Mouse (Mus musculus): ENCODE results near the gene Lrrfip2. TPM values are rescaled to one million over a fixed set of nuclear protein-coding genes. Genes with fewer than 3 reads are reported as not detected.

Gene Lrrfip2
- polyA plus RNA-seq, 1 experiment: 5.3 TPM

DNA sequence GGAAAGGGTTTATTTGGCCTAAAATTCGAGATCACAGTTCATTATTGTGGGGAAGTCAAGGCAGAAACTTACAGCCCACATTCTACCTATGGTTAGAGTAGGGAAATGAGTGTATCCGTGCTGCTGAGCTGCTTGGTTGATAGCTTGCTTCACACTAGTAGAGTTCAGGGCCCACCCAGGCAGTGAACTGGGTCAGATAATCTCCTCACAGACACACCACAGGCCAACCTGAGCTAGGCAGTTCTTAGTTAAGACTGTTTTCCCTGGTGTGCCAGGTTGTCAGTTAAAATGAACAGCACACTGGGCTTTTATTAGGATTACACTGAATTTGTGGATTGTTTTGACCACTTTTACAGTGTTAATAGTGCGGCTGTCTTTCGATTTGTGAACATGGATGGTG is 9.3 kb downstream of the Lrrfip2 start:
- no peak for TF ChIP-seq POLR2A (IDR thresholded peaks at IDR 0.05; ENCODE audit: low read depth, low read length)
- no peak for TF ChIP-seq CTCF (IDR thresholded peaks at IDR 0.05; ENCODE audit: extremely low read depth, insufficient read depth, insufficient read length, insufficient replicate concordance)
- Histone ChIP-seq H3K27me3 (ENCODE audit: control insufficient read depth, insufficient read depth, low read length) (no peaks in the 10 kb centered on the region), H3K4me3 (ENCODE audit: extremely low read depth, insufficient read depth, insufficient read length) (no peak overlapping the region), H3K36me3 (ENCODE audit: control insufficient read depth, insufficient read depth, low read length) (no peaks in the 10 kb centered on the region), H3K27ac (ENCODE audit: insufficient read depth, low read length) (no peak overlapping the region), H3K4me1 (ENCODE audit: control insufficient read depth, insufficient read depth, insufficient read length) (peaks cover 2% of the 10 kb centered on the region; the same call in 1 of the 2 replicates)
- DNase-seq (ENCODE audit: low read depth in 1 of 2, low spot score in 2 of 2): no peak
- WGBS: 76% methylated on average over 4 of the region's 4 CpGs

DNA sequence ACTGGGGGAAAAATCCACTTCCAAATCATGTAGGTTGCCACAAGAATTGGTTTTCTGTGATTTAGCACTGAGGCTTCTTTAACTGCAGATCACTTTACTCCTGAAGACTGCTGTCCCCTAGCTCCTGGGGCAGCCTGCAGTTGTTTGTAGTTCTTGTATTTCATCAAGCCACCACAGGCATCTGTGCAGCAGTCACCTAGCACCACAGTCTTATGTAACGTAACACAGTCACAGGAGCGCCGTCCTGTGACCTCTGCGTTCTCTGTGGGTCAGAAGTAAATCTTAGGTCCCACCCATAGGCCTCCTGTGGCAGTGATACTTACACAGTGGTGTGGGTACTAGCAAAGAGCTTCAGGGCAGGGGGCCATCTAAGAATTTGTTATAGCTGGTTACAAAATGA is 10.4 kb downstream of the Lrrfip2 start:
- no peak overlapping the region for H3K4me3 ChIP-seq (ENCODE audit: extremely low read depth, insufficient read depth, insufficient read length)
- no peak for DNase-seq (ENCODE audit: low read depth in 1 of 2, low spot score in 2 of 2)
- peaks cover 2% of the 10 kb centered on the region; the same call in 1 of the 2 replicates for H3K4me1 ChIP-seq (ENCODE audit: control insufficient read depth, insufficient read depth, insufficient read length)
- WGBS: 82% methylated on average over 4 of the region's 4 CpGs
- H3K27me3 ChIP-seq (ENCODE audit: control insufficient read depth, insufficient read depth, low read length): no peaks in the 10 kb centered on the region
- H3K27ac ChIP-seq (ENCODE audit: insufficient read depth, low read length): no peak overlapping the region
- no peak for TF ChIP-seq POLR2A (IDR thresholded peaks at IDR 0.05; ENCODE audit: low read depth, low read length)
- TF ChIP-seq CTCF (IDR thresholded peaks at IDR 0.05; ENCODE audit: extremely low read depth, insufficient read depth, insufficient read length, insufficient replicate concordance): no peak
- no peaks in the 10 kb centered on the region for H3K36me3 ChIP-seq (ENCODE audit: control insufficient read depth, insufficient read depth, low read length)

DNA sequence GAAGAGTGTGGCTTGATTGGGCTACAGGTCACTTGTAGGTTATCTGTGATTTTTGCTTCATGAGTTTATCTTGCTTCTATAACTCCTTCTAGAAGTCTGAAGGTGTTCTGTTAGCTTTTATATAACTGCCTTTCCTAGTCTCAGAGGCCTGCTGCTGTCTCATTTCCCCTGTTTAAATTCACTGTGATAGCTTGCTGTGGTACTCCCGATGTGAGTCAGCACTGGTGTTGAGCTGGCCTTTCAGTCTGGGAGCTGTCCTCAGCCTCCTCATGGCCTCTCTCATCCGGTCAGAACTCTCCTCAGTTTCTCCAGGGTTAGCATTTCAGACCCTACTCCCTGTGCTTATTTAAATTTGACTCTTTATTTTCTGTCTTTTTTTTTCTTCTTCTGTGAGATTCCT is 12.7 kb downstream of the Lrrfip2 start:
- no peaks in the 10 kb centered on the region for H3K27me3 ChIP-seq (ENCODE audit: control insufficient read depth, insufficient read depth, low read length)
- H3K4me1 ChIP-seq (ENCODE audit: control insufficient read depth, insufficient read depth, insufficient read length): peaks cover 2% of the 10 kb centered on the region; the same call in 1 of the 2 replicates
- H3K4me3 ChIP-seq (ENCODE audit: extremely low read depth, insufficient read depth, insufficient read length): no peak overlapping the region
- WGBS: 47% methylated on average over 2 of the region's 2 CpGs
- no peaks in the 10 kb centered on the region for H3K36me3 ChIP-seq (ENCODE audit: control insufficient read depth, insufficient read depth, low read length)
- no peak for DNase-seq (ENCODE audit: low read depth in 1 of 2, low spot score in 2 of 2)
- H3K27ac ChIP-seq (ENCODE audit: insufficient read depth, low read length): no peak overlapping the region
- TF ChIP-seq POLR2A (IDR thresholded peaks at IDR 0.05; ENCODE audit: low read depth, low read length): no peak
- TF ChIP-seq CTCF (IDR thresholded peaks at IDR 0.05; ENCODE audit: extremely low read depth, insufficient read depth, insufficient read length, insufficient replicate concordance): no peak

DNA sequence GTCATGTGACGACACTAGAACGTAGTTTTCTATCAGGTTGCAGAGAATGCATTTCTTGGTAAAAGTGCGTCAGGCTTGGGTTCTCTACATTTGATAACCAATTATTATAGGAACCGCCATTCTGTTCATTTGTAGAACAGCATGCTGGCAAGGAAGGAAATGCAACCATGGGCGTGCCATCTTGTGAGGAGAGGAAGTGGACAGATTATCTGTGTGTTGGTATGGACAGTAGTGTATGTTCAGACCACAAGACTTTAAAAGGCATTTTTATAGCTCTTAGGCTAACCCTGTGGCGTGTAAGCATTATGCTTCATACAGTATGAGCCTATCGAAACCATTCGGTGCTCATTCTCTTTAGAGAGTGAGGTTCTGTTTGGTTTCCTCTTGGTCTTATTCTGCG is 20.8 kb downstream of the Lrrfip2 start:
- Histone ChIP-seq H3K27me3 (ENCODE audit: control insufficient read depth, insufficient read depth, low read length) (no peaks in the 10 kb centered on the region), H3K36me3 (ENCODE audit: control insufficient read depth, insufficient read depth, low read length) (0 out of 2 replicates have a peak, but pooled peaks cover 3% of the 10 kb centered on the region), H3K4me1 (ENCODE audit: control insufficient read depth, insufficient read depth, insufficient read length) (peaks cover 3% of the 10 kb centered on the region; the same call in 1 of the 2 replicates), H3K27ac (ENCODE audit: insufficient read depth, low read length) (no peak overlapping the region), H3K4me3 (ENCODE audit: extremely low read depth, insufficient read depth, insufficient read length) (no peak overlapping the region)
- DNase-seq (ENCODE audit: low read depth in 1 of 2, low spot score in 2 of 2): no peak
- WGBS: 70% methylated on average over 9 of the region's 9 CpGs
- TF ChIP-seq POLR2A (IDR thresholded peaks at IDR 0.05; ENCODE audit: low read depth, low read length) (no peak), CTCF (IDR thresholded peaks at IDR 0.05; ENCODE audit: extremely low read depth, insufficient read depth, insufficient read length, insufficient replicate concordance) (no peak)

- H3K36me3 ChIP-seq (ENCODE audit: control insufficient read depth, insufficient read depth, low read length): 0 out of 2 replicates have a peak, but pooled peaks cover 3% of the 10 kb centered on the region
- H3K27ac ChIP-seq (ENCODE audit: insufficient read depth, low read length): no peak overlapping the region
- WGBS: 94% methylated on average over 6 of the region's 6 CpGs
- no peaks in the 10 kb centered on the region for H3K27me3 ChIP-seq (ENCODE audit: control insufficient read depth, insufficient read depth, low read length)
- no peak for DNase-seq (ENCODE audit: low read depth in 1 of 2, low spot score in 2 of 2)
- peaks cover 5% of the 10 kb centered on the region for H3K4me1 ChIP-seq (ENCODE audit: control insufficient read depth, insufficient read depth, insufficient read length)
- H3K4me3 ChIP-seq (ENCODE audit: extremely low read depth, insufficient read depth, insufficient read length): no peak overlapping the region
- TF ChIP-seq CTCF (IDR thresholded peaks at IDR 0.05; ENCODE audit: extremely low read depth, insufficient read depth, insufficient read length, insufficient replicate concordance): no peak
- no peak for TF ChIP-seq POLR2A (IDR thresholded peaks at IDR 0.05; ENCODE audit: low read depth, low read length)
Measured at GRCm38 (mm10) chr9:111142721-111143120, 25.3 kb downstream of the Lrrfip2 start.

DNA sequence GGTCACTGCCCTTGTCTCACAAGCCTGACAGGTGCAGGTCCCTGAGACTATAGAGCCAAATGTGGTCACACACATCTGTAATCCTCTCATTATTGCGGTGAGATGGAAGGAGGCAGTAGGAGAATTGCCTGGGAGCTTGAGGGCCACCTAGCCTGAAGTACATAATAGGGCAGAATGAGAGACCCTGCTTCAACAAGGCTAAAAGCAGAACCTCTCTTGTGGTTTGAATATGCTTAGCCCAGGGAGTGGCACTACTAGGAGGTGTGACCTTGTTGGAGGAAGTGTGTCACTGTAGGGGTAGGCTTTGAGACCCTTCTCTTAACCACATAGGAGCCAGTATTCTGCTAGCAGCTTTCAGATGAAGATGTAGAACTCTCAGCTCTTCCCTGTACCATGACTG is 26.0 kb downstream of the Lrrfip2 start:
- no peak for DNase-seq (ENCODE audit: low read depth in 1 of 2, low spot score in 2 of 2)
- Histone ChIP-seq H3K4me1 (ENCODE audit: control insufficient read depth, insufficient read depth, insufficient read length) (peaks cover 3% of the 10 kb centered on the region; the same call in 1 of the 2 replicates), H3K27ac (ENCODE audit: insufficient read depth, low read length) (peak overlapping the region; percentile 57; the same call in 1 of the 2 replicates), H3K4me3 (ENCODE audit: extremely low read depth, insufficient read depth, insufficient read length) (no peak overlapping the region), H3K36me3 (ENCODE audit: control insufficient read depth, insufficient read depth, low read length) (0 out of 2 replicates have a peak, but pooled peaks cover 3% of the 10 kb centered on the region), H3K27me3 (ENCODE audit: control insufficient read depth, insufficient read depth, low read length) (no peaks in the 10 kb centered on the region)
- 38% methylated on average over 1 of the region's 1 CpGs for WGBS
- TF ChIP-seq POLR2A (IDR thresholded peaks at IDR 0.05; ENCODE audit: low read depth, low read length): no peak
- no peak for TF ChIP-seq CTCF (IDR thresholded peaks at IDR 0.05; ENCODE audit: extremely low read depth, insufficient read depth, insufficient read length, insufficient replicate concordance)

GRCm38 (mm10) chr9:111144711-111145110 is 27.3 kb downstream of the Lrrfip2 start:
- Histone ChIP-seq H3K36me3 (ENCODE audit: control insufficient read depth, insufficient read depth, low read length) (0 out of 2 replicates have a peak, but pooled peaks cover 3% of the 10 kb centered on the region), H3K4me1 (ENCODE audit: control insufficient read depth, insufficient read depth, insufficient read length) (peaks cover 3% of the 10 kb centered on the region; the same call in 1 of the 2 replicates), H3K27ac (ENCODE audit: insufficient read depth, low read length) (no peak overlapping the region), H3K27me3 (ENCODE audit: control insufficient read depth, insufficient read depth, low read length) (no peaks in the 10 kb centered on the region), H3K4me3 (ENCODE audit: extremely low read depth, insufficient read depth, insufficient read length) (no peak overlapping the region)
- WGBS: 95% methylated on average over 1 of the region's 1 CpGs
- TF ChIP-seq POLR2A (IDR thresholded peaks at IDR 0.05; ENCODE audit: low read depth, low read length) (no peak), CTCF (IDR thresholded peaks at IDR 0.05; ENCODE audit: extremely low read depth, insufficient read depth, insufficient read length, insufficient replicate concordance) (no peak)
- no peak for DNase-seq (ENCODE audit: low read depth in 1 of 2, low spot score in 2 of 2)

Data from spleen, adult 2 months (tissue).